Mouse (Mus musculus): ENCODE results near the gene Wdr74.

- TF ChIP-seq CTCF (IDR thresholded peaks at IDR 0.05) (no peak), EP300 (IDR thresholded peaks at IDR 0.05) (no peak)
These were observed 26.7 kb upstream of the Wdr74 start for GRCm38 (mm10) chr19:8708954-8709353.

Data from lung, postnatal 0 days (tissue).